Mouse (Mus musculus) small intestine, adult 2 months (tissue): ENCODE results near the gene Tor1b. TPM values are rescaled to one million over a fixed set of nuclear protein-coding genes. Genes with fewer than 3 reads are reported as not detected.

Experiments used
- H3K27ac ChIP-seq: fragments of 200-500 bp; 2 replicates; pipeline ENCODE4 v1.5.1; 2012; ENCODE audit warnings: low read depth, low read length, control low read depth, inconsistent platforms; ENCODE audit not compliant: insufficient read depth
- H3K27me3 ChIP-seq: fragments of 200-500 bp; 2 replicates; pipeline ENCODE4 v1.6.1; 2012; ENCODE audit warnings: mild to moderate bottlenecking, moderate library complexity, low read length, inconsistent platforms; ENCODE audit not compliant: control insufficient read depth, insufficient read depth
- H3K36me3 ChIP-seq: fragments of 200-500 bp; 2 replicates; pipeline ENCODE4 v1.6.1; 2012; ENCODE audit warnings: mild to moderate bottlenecking, low read length, control low read depth, inconsistent platforms; ENCODE audit not compliant: control insufficient read depth, insufficient read depth
- H3K4me1 ChIP-seq: fragments of 200-500 bp; 2 replicates; pipeline ENCODE4 v1.6.1; 2012; ENCODE audit warnings: low read length, inconsistent platforms, mixed read lengths; ENCODE audit not compliant: control insufficient read depth, insufficient read depth, insufficient read length
- H3K4me3 ChIP-seq: fragments of 200-500 bp; 2 replicates; pipeline ENCODE4 v1.5.1; 2012; ENCODE audit warnings: low read depth, mild to moderate bottlenecking, control low read depth, inconsistent platforms, low read length, moderate library complexity
- CTCF ChIP-seq: fragments of 200-500 bp; IDR thresholded peaks from 2 replicates; pipeline ENCODE4 v1.5.1; 2012; ENCODE audit warnings: low read depth, mild to moderate bottlenecking, control low read depth, inconsistent platforms, low read length, moderate library complexity, mixed read lengths; ENCODE audit not compliant: insufficient replicate concordance, insufficient read length; ENCODE audit errors: extremely low read depth
- POLR2A ChIP-seq: fragments of 200-500 bp; IDR thresholded peaks from 2 replicates; pipeline ENCODE4 v1.6.1; 2012; ENCODE audit warnings: low read depth, mild to moderate bottlenecking, control low read depth, inconsistent platforms, low read length, moderate library complexity
- WGBS: fragments of 180-500 bp; shearing (Covaris S2); methylation state at CpG from one replicate; pipeline ENCODE4 v1.1.7; 2018; 5-methylcytosine and 5-hydroxymethylcytosine counted together
- polyA plus RNA-seq: library from polyadenylated mRNA; depleted of rRNA; stranded (reverse); fragments of >200 nt; gene quantifications from 2 replicates; pipeline ENCODE4 v1.2.3, GENCODE M21; 2012

The Tor1b gene
- polyA plus RNA-seq, 1 experiment, result 8.0 TPM

DNA sequence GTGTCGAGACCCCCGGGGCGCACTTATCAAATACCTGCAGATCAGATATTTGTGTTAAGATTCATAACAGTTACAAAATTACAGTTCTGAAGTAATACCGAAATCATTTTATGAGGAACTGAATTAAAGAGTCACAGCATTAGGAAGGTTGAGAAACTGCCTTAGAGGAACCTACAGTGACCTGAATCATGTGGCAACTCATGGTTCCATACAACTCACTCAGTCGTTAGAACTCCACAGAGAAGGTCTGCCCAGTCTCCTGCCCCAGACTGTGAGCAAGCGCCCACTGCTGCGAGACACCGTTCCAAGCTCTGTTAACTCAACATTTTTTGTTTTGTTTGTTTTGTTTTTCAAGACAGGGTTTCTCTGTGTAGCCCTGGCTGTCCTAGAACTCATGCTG lies 12.9 kb downstream of the Tor1b start:
- Histone ChIP-seq H3K27me3 (no peaks in the 10 kb centered on the region), H3K36me3 (peaks cover 40% of the 10 kb centered on the region), H3K4me3 (no peak overlapping the region), H3K4me1 (peaks cover 28% of the 10 kb centered on the region), H3K27ac (no peak overlapping the region)
- no peak for TF ChIP-seq CTCF
- no peak for TF ChIP-seq POLR2A
- WGBS, result 84% methylated on average over 8 of the region's 8 CpGs

DNA sequence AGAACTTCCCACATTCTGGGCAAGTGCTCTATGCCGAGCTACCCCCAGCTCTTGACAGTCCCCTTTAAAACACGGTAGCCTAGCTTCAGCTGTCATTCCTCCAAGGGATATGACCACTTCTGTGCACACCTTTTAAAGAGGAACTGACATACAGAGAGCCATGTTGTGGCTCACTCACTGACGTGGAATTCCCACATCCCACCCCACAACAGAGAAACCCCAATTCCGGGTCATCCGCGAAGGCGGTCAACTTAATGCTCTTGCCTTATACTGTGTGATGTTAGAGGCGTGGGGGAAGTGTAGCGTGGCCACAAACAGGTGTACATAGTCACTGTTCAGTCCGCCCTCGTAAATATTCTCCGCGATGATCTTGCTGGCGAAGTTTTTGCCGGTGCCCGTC lies 14.1 kb downstream of the Tor1b start:
- no peaks in the 10 kb centered on the region for H3K27me3 ChIP-seq
- WGBS, result 5% methylated on average over 16 of the region's 16 CpGs
- H3K36me3 ChIP-seq, result peaks cover 28% of the 10 kb centered on the region
- peaks cover 28% of the 10 kb centered on the region for H3K4me1 ChIP-seq
- H3K27ac ChIP-seq, result peak overlapping the region; percentile 87
- TF ChIP-seq CTCF (no peak; the same call in 1 of the 2 replicates), POLR2A (no peak)
- peak overlapping the region; percentile 100 for H3K4me3 ChIP-seq

GRCm38 (mm10) chr2:30967352-30968327 lies 14.9 kb downstream of the Tor1b start, which contains the start of gene Tor1a:
TSS of gene Tor1a (minus strand) at chr2:30967933.
- H3K27ac ChIP-seq, result peak within 1 kb of the TSS; percentile 87
- TF ChIP-seq POLR2A (peak; percentile 78), CTCF (no peak)
- WGBS, result 2% methylated on average over 59 of the region's 59 CpGs

GRCm38 (mm10) chr2:30981790-30982513 lies 29.2 kb downstream of the Tor1b start, which contains the start of the genes BC005624 and Usp20:
TSS of gene BC005624 (minus strand) at chr2:30982201.
TSS of gene Usp20 (plus strand) at chr2:30982279.
- Histone ChIP-seq H3K27me3 (no peaks in the 10 kb centered on the region), H3K4me3 (peak within 1 kb of the TSS; percentile 91), H3K4me1 (peaks cover 8% of the 10 kb centered on the region), H3K27ac (no peak within 1 kb of the TSS), H3K36me3 (peaks cover 20% of the 10 kb centered on the region)
- TF ChIP-seq POLR2A, result peak; percentile 70; the same call in 1 of the 2 replicates
- no peak for TF ChIP-seq CTCF
- WGBS, result under 1% methylated on average over 66 of the region's 66 CpGs

More at GRCm38 (mm10) chr2:30967352-30968327, 14.9 kb downstream of the Tor1b start, which contains the start of gene Tor1a:
- Histone ChIP-seq H3K27me3 (no peaks in the 10 kb centered on the region), H3K36me3 (peaks cover 26% of the 10 kb centered on the region), H3K4me1 (peaks cover 20% of the 10 kb centered on the region), H3K4me3 (peak within 1 kb of the TSS; percentile 100)

GRCm38 (mm10) chr2:30983024-30983423 lies 30.3 kb downstream of the Tor1b start:
- 30% methylated on average over 7 of the region's 7 CpGs for WGBS
- no peak overlapping the region for H3K4me3 ChIP-seq

GRCm38 (mm10) chr2:30985111-30986020 lies 32.6 kb downstream of the Tor1b start:
- peaks cover 8% of the 10 kb centered on the region for H3K4me1 ChIP-seq
- no peak overlapping the region for H3K27ac ChIP-seq
- no peak overlapping the region; the same call in 1 of the 2 replicates for H3K4me3 ChIP-seq
- TF ChIP-seq CTCF (no peak), POLR2A (no peak)
- H3K27me3 ChIP-seq, result no peaks in the 10 kb centered on the region
- 18% methylated on average over 17 of the region's 17 CpGs for WGBS
- no peaks in the 10 kb centered on the region for H3K36me3 ChIP-seq

More at GRCm38 (mm10) chr2:30983024-30983423, 30.3 kb downstream of the Tor1b start:
- peaks cover 8% of the 10 kb centered on the region for H3K4me1 ChIP-seq
- H3K27me3 ChIP-seq, result no peaks in the 10 kb centered on the region
- peaks cover 15% of the 10 kb centered on the region for H3K36me3 ChIP-seq
- H3K27ac ChIP-seq, result no peak overlapping the region
- TF ChIP-seq CTCF (no peak), POLR2A (no peak)
